Mouse (Mus musculus) adrenal gland, postnatal 25 days (tissue): ENCODE data around the gene Gm6040. TPM values are rescaled to one million over a fixed set of nuclear protein-coding genes. Genes with fewer than 3 reads are reported as not detected.

Experiments
- DNase-seq: peaks from one replicate; pipeline ENCODE4 v3.0.0; 2021; ENCODE audit warnings: mixed read lengths
- long read RNA-seq: library from polyadenylated mRNA; stranded (forward); transcript quantifications from one replicate; pipeline ENCODE4 v2.0.0, GENCODE M21; 2021
- total RNA-seq: library from RNA; stranded (reverse); gene quantifications from 2 replicates; pipeline ENCODE4 v1.2.3, GENCODE M21; 2021

Gene Gm6040
- total RNA-seq = not detected in 2 replicates
- long read RNA-seq = 0 reads

- DNase-seq = no peak
These were observed at the start of gene Gm6040 for GRCm38 (mm10) chr8:20921971-20922370. TSS of gene Gm6040 (minus strand) at chr8:20922071.

- peak; percentile 25 for DNase-seq
These were observed 42.7 kb upstream of the Gm6040 start for GRCm38 (mm10) chr8:20964531-20964930.

- DNase-seq = no peak
These were observed 22.7 kb upstream of the Gm6040 start, which contains the start of gene AY761185 for GRCm38 (mm10) chr8:20944610-20945009. TSS of gene AY761185 (minus strand) at chr8:20944710.

GRCm38 (mm10) chr8:20912288-20912687 is 9.6 kb downstream of the Gm6040 start:
- DNase-seq = no peak

GRCm38 (mm10) chr8:20908256-20908655 is 13.6 kb downstream of the Gm6040 start:
- DNase-seq = no peak

- no peak for DNase-seq
These were observed 14.8 kb downstream of the Gm6040 start for GRCm38 (mm10) chr8:20907119-20907518.

GRCm38 (mm10) chr8:20902527-20902926 is 19.3 kb downstream of the Gm6040 start, which contains the start of gene Gm15056:
TSS of gene Gm15056 (minus strand) at chr8:20902627.
- no peak for DNase-seq

GRCm38 (mm10) chr8:20892369-20892768 is 29.5 kb downstream of the Gm6040 start, which contains the start of gene Defb33:
TSS of gene Defb33 (plus strand) at chr8:20892669.
- DNase-seq = no peak

GRCm38 (mm10) chr8:20874608-20875007 is 47.3 kb downstream of the Gm6040 start:
- DNase-seq = no peak

Other genes starting within 250 kb of the Gm6040 start
- gene Defb33, start 29.4 kb downstream of the Gm6040 start, total RNA-seq = not detected in 2 replicates
- gene Gm15056, start 19.4 kb downstream of the Gm6040 start, total RNA-seq = not detected in 2 replicates
- gene AY761185, start 22.6 kb upstream of the Gm6040 start, total RNA-seq = not detected in 2 replicates
- gene Defa21, start 103.5 kb upstream of the Gm6040 start, total RNA-seq = not detected in 2 replicates
- gene Defa23, start 133.0 kb upstream of the Gm6040 start, total RNA-seq = not detected in 2 replicates
- not detected in 2 replicates for gene Defa35, start 143.0 kb upstream of the Gm6040 start, total RNA-seq
- gene Defa25, start 162.4 kb upstream of the Gm6040 start, total RNA-seq = not detected in 2 replicates
- gene Gm14851, start 174.0 kb upstream of the Gm6040 start, total RNA-seq = not detected in 2 replicates
- gene Defa30, start 212.6 kb upstream of the Gm6040 start, total RNA-seq = not detected in 2 replicates
- not detected in 2 replicates for gene Defa22, start 240.2 kb upstream of the Gm6040 start, total RNA-seq